Mouse (Mus musculus) bone marrow macrophage, adult 2 months (primary cell): Measurements from ENCODE around the gene Kcnk18. TPM values are rescaled to one million over a fixed set of nuclear protein-coding genes. Genes with fewer than 3 reads are reported as not detected.

Experiments used
- H3K27ac ChIP-seq: 2 replicates; pipeline ENCODE4 v1.5.1; 2012; ENCODE audit warnings: low read depth, low read length; ENCODE audit not compliant: insufficient read depth
- H3K4me1 ChIP-seq: 2 replicates; pipeline ENCODE4 v1.6.1; 2012; ENCODE audit warnings: low read length; ENCODE audit not compliant: control insufficient read depth, insufficient read depth
- H3K4me3 ChIP-seq: 2 replicates; pipeline ENCODE4 v1.5.1; 2012; ENCODE audit warnings: mild to moderate bottlenecking, low read length, moderate library complexity; ENCODE audit not compliant: insufficient read depth
- CTCF ChIP-seq: IDR thresholded peaks from 2 replicates; pipeline ENCODE4 v1.5.1; 2012; ENCODE audit warnings: low read depth, mild to moderate bottlenecking, low read length, moderate library complexity
- POLR2A ChIP-seq: IDR thresholded peaks from 2 replicates; pipeline ENCODE4 v1.6.1; 2012; ENCODE audit warnings: mild to moderate bottlenecking, low read depth, low read length, borderline replicate concordance
- polyA plus RNA-seq: library from polyadenylated mRNA; stranded (reverse); fragments of >200 nt; gene quantifications from 2 replicates; pipeline ENCODE4 v1.2.4, GENCODE M21; 2012; ENCODE audit not compliant: missing spikeins, insufficient read depth, insufficient read length

The Kcnk18 gene
- polyA plus RNA-seq, 1 experiment = not detected

- no peak overlapping the region for H3K27ac ChIP-seq
- H3K4me1 ChIP-seq = 0 out of 2 replicates have a peak, but pooled peaks cover 3% of the 10 kb centered on the region
- no peak for TF ChIP-seq CTCF
- TF ChIP-seq POLR2A = no peak
- no peak overlapping the region for H3K4me3 ChIP-seq
Measured at GRCm38 (mm10) chr19:59267417-59267963, 48.5 kb downstream of the Kcnk18 start.

GRCm38 (mm10) chr19:59273190-59273589 is 54.2 kb downstream of the Kcnk18 start:
- no peak for TF ChIP-seq CTCF
- TF ChIP-seq POLR2A = no peak
- Histone ChIP-seq H3K4me3 (no peak overlapping the region), H3K27ac (no peak overlapping the region), H3K4me1 (no peaks in the 10 kb centered on the region)

- H3K27ac ChIP-seq = no peak overlapping the region
- H3K4me1 ChIP-seq = no peaks in the 10 kb centered on the region
- TF ChIP-seq POLR2A (no peak), CTCF (no peak)
- H3K4me3 ChIP-seq = no peak overlapping the region
Measured at GRCm38 (mm10) chr19:59276354-59276753, 57.3 kb downstream of the Kcnk18 start.

GRCm38 (mm10) chr19:59280841-59281240 is 61.8 kb downstream of the Kcnk18 start:
- Histone ChIP-seq H3K27ac (no peak overlapping the region), H3K4me3 (no peak overlapping the region), H3K4me1 (no peaks in the 10 kb centered on the region)
- no peak for TF ChIP-seq POLR2A
- TF ChIP-seq CTCF = no peak

- H3K4me1 ChIP-seq = no peaks in the 10 kb centered on the region
- no peak overlapping the region for H3K4me3 ChIP-seq
- H3K27ac ChIP-seq = no peak overlapping the region
- no peak for TF ChIP-seq POLR2A
- TF ChIP-seq CTCF = no peak
Measured at GRCm38 (mm10) chr19:59282001-59282400, 63.0 kb downstream of the Kcnk18 start.

Other genes starting within 250 kb of the Kcnk18 start
- gene Shtn1, start 143.1 kb upstream of the Kcnk18 start, polyA plus RNA-seq = 79.0 and 83.6 TPM in 2 replicates
- gene Vax1, start 49.2 kb upstream of the Kcnk18 start, polyA plus RNA-seq = not detected in 2 replicates
- 0.43 TPM in 1 of 2 replicates, not detected in the other for gene Slc18a2, start 41.7 kb downstream of the Kcnk18 start, polyA plus RNA-seq
- 247 and 317 TPM in 2 replicates for gene Rps12-ps3, start 103.1 kb downstream of the Kcnk18 start, polyA plus RNA-seq
- gene Pdzd8, start 126.6 kb downstream of the Kcnk18 start, polyA plus RNA-seq = 17.7 and 19.9 TPM in 2 replicates
- not detected in 2 replicates for gene Emx2, start 239.2 kb downstream of the Kcnk18 start, polyA plus RNA-seq